Mouse (Mus musculus) layer of hippocampus, postnatal 10 days (tissue): ENCODE measurements around the gene 4930524N10Rik. TPM values are rescaled to one million over a fixed set of nuclear protein-coding genes. Genes with fewer than 3 reads are reported as not detected.

ENCODE experiments used
- DNase-seq, 2 experiments: peaks; one replicate each; pipeline ENCODE4 v3.0.0; 2021; ENCODE audit warnings: low spot score in 2 of 2
- long read RNA-seq: library from polyadenylated mRNA; stranded (forward); transcript quantifications from one replicate; pipeline ENCODE4 v2.0.0, GENCODE M21; 2023
- total RNA-seq, 2 experiments: library from RNA; stranded (reverse); gene quantifications; 2 replicates each; pipeline ENCODE4 v1.2.3; 2021

4930524N10Rik gene
- not detected for total RNA-seq
- long read RNA-seq = 0 reads

GRCm38 (mm10) chrX:154343292-154343691 lies at the start of gene 4930524N10Rik:
4930524N10Rik (minus strand) TSS chrX:154343392.
- DNase-seq = no peak

GRCm38 (mm10) chrX:154350042-154350441 lies 6.8 kb upstream of the 4930524N10Rik start:
- DNase-seq = no peak

DNA sequence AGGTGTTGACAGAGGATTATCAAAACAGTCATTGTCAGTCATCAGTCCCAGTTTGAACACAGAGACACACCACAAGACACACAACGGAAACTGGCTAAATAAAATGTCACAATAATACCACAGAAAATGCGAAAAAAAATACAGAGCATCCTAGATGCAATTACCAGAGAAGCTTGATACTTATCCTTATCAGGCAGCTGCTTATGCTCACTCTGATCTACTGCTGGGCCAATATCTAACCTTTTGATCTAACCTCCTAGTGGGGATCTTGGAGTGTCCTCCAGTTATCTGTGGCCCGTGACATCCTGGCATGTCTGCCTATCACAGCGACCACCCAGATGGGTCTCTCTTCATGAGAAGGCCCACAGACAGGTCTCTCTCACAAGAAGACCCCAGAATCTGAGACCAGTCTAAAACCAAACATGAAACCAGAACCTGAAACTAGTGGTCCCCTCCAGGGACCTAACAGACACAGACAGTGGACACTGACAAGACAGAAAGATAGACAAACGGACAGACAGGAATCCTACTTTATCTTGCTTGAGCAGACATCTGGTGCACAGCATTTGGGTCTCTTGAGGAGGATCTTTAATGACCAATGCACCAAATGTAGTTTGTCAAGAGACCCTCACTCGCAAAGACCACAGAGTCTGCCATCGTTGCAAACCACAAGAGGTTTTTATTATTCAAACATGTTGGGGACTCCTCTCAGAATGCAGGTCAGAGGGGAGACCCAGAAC lies 6.3 kb upstream of the 4930524N10Rik start:
- no peak for DNase-seq

GRCm38 (mm10) chrX:154347933-154348332 lies 4.7 kb upstream of the 4930524N10Rik start:
- no peak for DNase-seq

Other genes starting within 250 kb of the 4930524N10Rik start
- not detected for gene Gm15140, start 222.7 kb downstream of the 4930524N10Rik start, total RNA-seq
- not detected for gene Samt4, start 138.6 kb upstream of the 4930524N10Rik start, total RNA-seq
- not detected for gene Samt2, start 236.0 kb upstream of the 4930524N10Rik start, total RNA-seq